Mouse (Mus musculus) spleen, adult 2 months (tissue): ENCODE data around the gene Mical3.

ENCODE experiments used
- CTCF ChIP-seq: fragments of 200-500 bp; IDR thresholded peaks from 2 replicates; pipeline ENCODE4 v1.5.1; 2011; ENCODE audit warnings: mild to moderate bottlenecking, inconsistent platforms; ENCODE audit not compliant: insufficient read depth, insufficient read length, insufficient replicate concordance; ENCODE audit errors: extremely low read depth
- POLR2A ChIP-seq: fragments of 200-500 bp; IDR thresholded peaks from 2 replicates; pipeline ENCODE4 v1.6.1; 2011; ENCODE audit warnings: low read depth, low read length, inconsistent platforms

GRCm38 (mm10) chr6:121166098-121166552, 35.3 kb upstream of the Mical3 start:
- TF ChIP-seq CTCF (no peak), POLR2A (no peak)
